Mouse (Mus musculus): ENCODE measurements at regions not wholly inside any gene's neighbourhood (a gene's known extent, or its start where the extent isn't known, plus 50 kb on each side); places are given as distances from the start of the nearest gene placed in this dataset.

GRCm38 (mm10) chr11:82564181-82564580, 175.5 kb downstream of the Tmem132e start:
- TF ChIP-seq CTCF (IDR thresholded peaks at IDR 0.05) (no peak), EP300 (IDR thresholded peaks at IDR 0.05) (no peak)

Measured in lung, postnatal 0 days (tissue).